Mouse (Mus musculus) left cerebral cortex, adult 2 months (tissue): Measurements from ENCODE around the gene Tpm3-rs7. TPM values are rescaled to one million over a fixed set of nuclear protein-coding genes. Genes with fewer than 3 reads are reported as not detected.
"Not testable (repeated sequence)": the region's sequence is repeated elsewhere in the genome, so short reads cannot be mapped to it uniquely, and the experiment has no call there.

Experiments
- DNase-seq, 2 experiments: peaks; one replicate each; pipeline ENCODE4 v3.0.0; 2021 to 2022; ENCODE audit warnings: low spot score in 2 of 2, mixed read lengths in 1 of 2; ENCODE audit errors: extremely low spot score in 1 of 2
- H3K27ac ChIP-seq: fragments of 200-600 bp; 2 replicates; pipeline ENCODE4 v1.8.1; 2022
- H3K4me3 ChIP-seq: fragments of 200-600 bp; 2 replicates; pipeline ENCODE4 v1.8.1; 2022
- CTCF ChIP-seq: fragments of 200-600 bp; IDR thresholded peaks from 2 replicates; pipeline ENCODE4 v1.8.1; 2022; ENCODE audit warnings: antibody characterized with exemption, mild to moderate bottlenecking, moderate library complexity
- intact Hi-C: fragments of 180-260 bp; cut with DNase I; formaldehyde crosslinking; loops from one replicate; pipeline ENCODE4 v1.15.1; 2025
- long read RNA-seq, 2 experiments: library from polyadenylated mRNA; stranded (forward); transcript quantifications; one replicate each; pipeline ENCODE4 v2.0.0; 2021; ENCODE audit warnings: borderline mapping rate in 2 of 2
- total RNA-seq, 2 experiments: library from RNA; stranded (reverse); gene quantifications; 2 replicates each; pipeline ENCODE4 v1.2.3; 2021

Tpm3-rs7 gene
- total RNA-seq, result 10 to 100 TPM; 41.1 to 44.4 TPM
- long read RNA-seq, experiment 1, transcript Tpm3-rs7-201 (1 exons, 2,147 nt), result major isoform, 18 of 18 reads
- long read RNA-seq, experiment 1, partial matches to known transcripts, result 0 of 18 reads
- long read RNA-seq, experiment 1, other reads (novel, unspliced or antisense), result 0 of 18 reads
- long read RNA-seq, experiment 2, transcript Tpm3-rs7-201 (1 exons, 2,147 nt), result major isoform, 9 of 9 reads
- long read RNA-seq, experiment 2, partial matches to known transcripts, result 0 of 9 reads
- long read RNA-seq, experiment 2, other reads (novel, unspliced or antisense), result 0 of 9 reads

- H3K27ac ChIP-seq, DNase-seq, intact Hi-C loops, H3K4me3 ChIP-seq: not testable (repeated sequence)
Measured at GRCm38 (mm10) chr14:113314499-113314898, at the start of gene Tpm3-rs7. Tpm3-rs7 (plus strand) TSS chr14:113314608.

- TF ChIP-seq CTCF, result no peak
- no peak for DNase-seq
- no peak overlapping the region for H3K27ac ChIP-seq
- no peak overlapping the region for H3K4me3 ChIP-seq
- intact Hi-C loops, result no loop called here
Measured at GRCm38 (mm10) chr14:113317023-113317422, 2.6 kb downstream of the Tpm3-rs7 start.

GRCm38 (mm10) chr14:113363361-113363760 is 49.0 kb downstream of the Tpm3-rs7 start:
- TF ChIP-seq CTCF, result no peak
- no peak for DNase-seq
- H3K4me3 ChIP-seq, result no peak overlapping the region
- no peak overlapping the region for H3K27ac ChIP-seq
- intact Hi-C loops, result no loop called here
